Mouse (Mus musculus) midbrain, embryonic 15.5 days (tissue): Measurements from ENCODE around the gene Gria4. TPM values are rescaled to one million over a fixed set of nuclear protein-coding genes. Genes with fewer than 3 reads are reported as not detected.

Source experiments
- ATAC-seq: fragments of 200-750 bp; cut with Nextera tagmentation; replicated peaks from 2 replicates; pipeline ENCODE4 v1.8.0; 2017; ENCODE audit warnings: moderate TSS enrichment
- H3K27ac ChIP-seq: fragments of 300-500 bp; sonication (generic); 2 replicates; pipeline ENCODE4 v1.5.1; 2015; ENCODE audit warnings: mild to moderate bottlenecking, inconsistent platforms
- H3K27me3 ChIP-seq: fragments of 300-500 bp; sonication (generic); replicated peaks from 2 replicates; pipeline ENCODE4 v1.6.1; 2015; ENCODE audit warnings: inconsistent platforms
- H3K36me3 ChIP-seq: fragments of 300-500 bp; sonication (generic); replicated peaks from 2 replicates; pipeline ENCODE4 v1.6.1; 2015; ENCODE audit warnings: inconsistent platforms
- H3K4me1 ChIP-seq: fragments of 300-500 bp; sonication (generic); 2 replicates; pipeline ENCODE4 v1.6.1; 2015; ENCODE audit warnings: inconsistent platforms
- H3K4me2 ChIP-seq: fragments of 300-500 bp; sonication (generic); 2 replicates; pipeline ENCODE4 v1.6.1; 2015; ENCODE audit warnings: inconsistent platforms, mild to moderate bottlenecking, moderate library complexity
- H3K4me3 ChIP-seq: fragments of 300-500 bp; sonication (generic); 2 replicates; pipeline ENCODE4 v1.5.1; 2015; ENCODE audit warnings: mild to moderate bottlenecking, inconsistent platforms
- H3K9ac ChIP-seq: fragments of 300-500 bp; sonication (generic); 2 replicates; pipeline ENCODE4 v1.6.1; 2015; ENCODE audit warnings: mild to moderate bottlenecking, inconsistent platforms
- H3K9me3 ChIP-seq: fragments of 300-500 bp; sonication (generic); 2 replicates; pipeline ENCODE4 v1.6.1; 2016; ENCODE audit warnings: inconsistent platforms
- WGBS: fragments of 180-500 bp; shearing (Covaris S2); methylation state at CpG from one replicate; pipeline ENCODE4 v1.1.7; 2015; ENCODE audit warnings: mixed read lengths; 5-methylcytosine and 5-hydroxymethylcytosine counted together
- polyA plus RNA-seq: library from polyadenylated mRNA; unstranded; fragments of >200 nt; fragmentation: Nextera tagmentation; extraction: Ambion mirVana; gene quantifications from 2 replicates; pipeline ENCODE4 v1.2.1, GENCODE M21; 2015

Gene Gria4
- polyA plus RNA-seq, 1 experiment from 2014 or later, result 37.2 TPM

DNA sequence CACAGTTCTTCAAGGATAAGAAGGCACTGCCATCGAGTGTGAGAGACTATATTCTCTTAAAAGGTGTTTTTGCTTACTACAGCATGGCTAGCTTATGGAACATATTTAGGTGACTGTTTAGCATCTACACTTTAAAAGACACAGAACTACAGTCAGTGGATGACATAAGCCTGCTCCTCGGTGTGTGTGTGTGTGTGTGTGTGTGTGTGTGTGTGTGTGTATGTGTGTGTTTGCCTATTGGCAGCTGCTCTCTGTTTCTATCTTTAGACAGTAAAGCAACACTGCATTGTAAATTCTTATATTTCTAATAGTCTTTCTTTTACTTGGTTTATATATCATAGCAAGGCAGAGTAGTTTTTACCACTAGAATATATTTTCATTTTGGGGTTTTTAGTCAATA is 130.3 kb downstream of the Gria4 start:
- no peak overlapping the region for H3K9ac ChIP-seq
- no peak overlapping the region for H3K27ac ChIP-seq
- no peaks in the 10 kb centered on the region for H3K36me3 ChIP-seq
- H3K4me1 ChIP-seq, result no peaks in the 10 kb centered on the region
- H3K4me2 ChIP-seq, result no peak overlapping the region
- ATAC-seq, result no peak
- 80% methylated on average over 2 of the region's 2 CpGs for WGBS
- no peaks in the 10 kb centered on the region for H3K9me3 ChIP-seq
- H3K4me3 ChIP-seq, result no peak overlapping the region
- H3K27me3 ChIP-seq, result no peaks in the 10 kb centered on the region

DNA sequence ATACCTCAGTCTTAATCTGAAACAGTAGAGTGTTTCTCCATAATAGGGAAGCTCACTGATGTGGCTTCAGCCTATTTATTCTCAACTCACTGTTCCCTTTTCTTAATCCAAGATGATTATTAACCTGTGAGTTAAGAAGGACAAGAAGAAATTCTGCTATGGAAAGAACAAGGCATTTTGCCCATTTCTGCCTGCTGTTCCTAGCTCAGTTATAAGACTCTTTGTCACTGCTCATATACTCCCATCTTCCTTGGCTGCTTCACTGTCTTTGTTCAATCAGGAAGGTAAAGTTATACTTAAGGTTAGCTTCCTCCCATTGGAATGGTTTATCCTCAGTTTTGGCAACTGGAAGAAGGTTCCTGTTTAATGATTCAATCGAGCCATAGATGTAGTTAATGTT is 133.6 kb downstream of the Gria4 start:
- no peak overlapping the region for H3K27ac ChIP-seq
- no peak overlapping the region for H3K4me2 ChIP-seq
- H3K9me3 ChIP-seq, result no peaks in the 10 kb centered on the region
- H3K4me1 ChIP-seq, result no peaks in the 10 kb centered on the region
- H3K4me3 ChIP-seq, result no peak overlapping the region
- no peaks in the 10 kb centered on the region for H3K36me3 ChIP-seq
- no peaks in the 10 kb centered on the region for H3K27me3 ChIP-seq
- no peak for ATAC-seq
- WGBS, result 90% methylated on average over 1 of the region's 1 CpGs
- no peak overlapping the region for H3K9ac ChIP-seq

DNA sequence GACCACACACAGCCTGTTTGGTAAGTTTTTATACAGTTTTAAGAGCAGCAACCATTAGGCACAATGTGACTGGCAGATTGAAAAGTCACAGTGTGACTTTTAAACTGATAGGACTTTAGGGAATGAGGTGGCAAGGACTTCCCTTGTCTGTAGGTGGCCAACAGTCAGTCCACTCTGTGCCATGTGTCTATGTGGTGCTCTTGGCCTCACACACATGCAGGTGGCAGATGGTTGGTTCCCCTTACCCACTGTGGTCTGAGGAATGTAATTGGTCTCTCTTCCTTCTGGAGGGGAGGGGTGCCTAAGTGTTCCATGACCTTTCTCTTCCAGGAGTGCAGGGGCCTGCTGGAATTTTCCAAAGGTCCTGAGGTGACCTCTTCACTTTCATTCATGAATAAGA is 137.1 kb downstream of the Gria4 start:
- Histone ChIP-seq H3K4me1 (no peaks in the 10 kb centered on the region), H3K27me3 (no peaks in the 10 kb centered on the region), H3K9me3 (no peaks in the 10 kb centered on the region), H3K4me2 (no peak overlapping the region), H3K9ac (no peak overlapping the region), H3K27ac (no peak overlapping the region), H3K4me3 (no peak overlapping the region), H3K36me3 (no peaks in the 10 kb centered on the region)
- ATAC-seq, result 0 out of 2 replicates have a peak, but pooled peaks have one; percentile 37

DNA sequence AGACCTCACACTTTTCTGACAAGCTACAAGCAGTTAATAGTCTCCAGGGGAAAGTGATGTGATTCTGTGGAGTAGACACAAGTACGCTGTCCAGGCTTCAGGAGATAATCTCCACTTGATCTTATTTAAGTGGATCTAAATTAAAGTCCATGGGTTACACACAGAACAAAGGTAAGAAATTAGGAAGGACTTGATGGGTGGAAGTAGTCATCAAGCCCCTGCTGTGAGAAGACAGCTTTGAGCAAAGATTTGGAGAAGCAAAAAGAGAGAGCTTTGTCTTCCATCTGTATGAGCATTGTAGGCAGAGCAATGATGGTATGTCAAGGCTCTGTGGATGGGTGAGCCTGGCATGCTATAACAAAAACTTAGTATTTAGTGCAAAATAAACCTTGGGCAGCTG is 141.7 kb downstream of the Gria4 start:
- ATAC-seq, result no peak
- Histone ChIP-seq H3K9ac (no peak overlapping the region), H3K27ac (no peak overlapping the region), H3K27me3 (no peaks in the 10 kb centered on the region), H3K4me2 (no peak overlapping the region), H3K9me3 (no peaks in the 10 kb centered on the region), H3K36me3 (no peaks in the 10 kb centered on the region), H3K4me1 (no peaks in the 10 kb centered on the region), H3K4me3 (no peak overlapping the region)
- WGBS, result 47% methylated on average over 1 of the region's 1 CpGs

DNA sequence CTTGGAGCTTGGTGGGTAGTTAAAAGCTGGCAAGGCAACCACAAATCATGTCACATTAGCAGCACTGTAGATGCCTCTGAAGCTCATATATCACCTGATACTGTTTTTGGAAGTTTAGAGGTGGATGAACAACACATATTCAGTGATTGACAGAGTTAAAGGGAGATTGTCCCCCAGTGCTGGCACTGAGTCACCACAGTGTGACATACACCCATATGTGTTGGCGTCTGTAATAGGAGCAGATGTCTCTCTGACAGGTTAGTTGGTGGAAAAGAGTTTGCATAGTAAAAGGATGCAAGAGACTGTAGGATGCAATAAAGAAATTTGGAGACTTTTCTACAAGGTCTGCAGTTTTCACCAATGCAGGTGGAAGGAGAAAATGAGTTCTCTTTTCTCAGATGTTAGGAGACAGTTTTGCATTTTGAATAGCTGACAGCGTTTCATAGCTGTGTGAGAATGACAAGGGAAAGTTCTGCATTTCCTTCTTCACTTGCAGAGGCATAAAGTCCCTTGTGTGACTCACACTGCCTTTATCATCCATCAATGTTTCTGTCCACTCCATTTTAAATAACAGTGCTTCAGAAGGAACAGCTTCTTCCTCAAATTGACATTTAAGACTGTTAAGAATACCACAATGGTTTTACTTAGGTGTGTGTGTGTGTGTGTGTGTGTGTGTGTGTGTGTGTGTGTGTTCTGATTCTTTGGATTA is 156.7 kb downstream of the Gria4 start:
- Histone ChIP-seq H3K4me1 (no peaks in the 10 kb centered on the region), H3K27me3 (no peaks in the 10 kb centered on the region), H3K4me3 (no peak overlapping the region), H3K9ac (no peak overlapping the region), H3K9me3 (no peaks in the 10 kb centered on the region), H3K27ac (no peak overlapping the region), H3K36me3 (no peaks in the 10 kb centered on the region), H3K4me2 (no peak overlapping the region)
- 75% methylated on average over 2 of the region's 2 CpGs for WGBS
- no peak; the same call in 1 of the 2 replicates for ATAC-seq

DNA sequence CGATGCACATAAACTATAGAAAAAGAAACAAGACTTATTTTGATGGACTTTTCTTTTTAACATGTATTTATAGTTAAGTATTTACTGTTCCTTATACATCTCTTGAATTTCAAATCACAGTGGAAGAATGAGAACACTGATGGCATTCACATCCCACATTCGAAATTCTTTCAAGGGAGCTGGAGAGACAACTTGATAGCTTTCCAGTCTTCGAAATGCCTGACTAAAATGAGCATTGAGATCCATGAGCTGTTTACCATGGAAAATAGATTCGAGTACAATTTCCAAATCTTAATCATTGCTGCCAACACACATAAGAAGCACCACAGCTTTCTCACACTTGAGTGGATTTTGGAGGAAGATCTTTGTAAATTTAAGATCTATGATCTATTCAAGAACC is 164.1 kb downstream of the Gria4 start:
- Histone ChIP-seq H3K9me3 (no peaks in the 10 kb centered on the region), H3K4me3 (no peak overlapping the region), H3K4me2 (no peak overlapping the region), H3K27me3 (no peaks in the 10 kb centered on the region), H3K27ac (no peak overlapping the region), H3K4me1 (no peaks in the 10 kb centered on the region), H3K36me3 (no peaks in the 10 kb centered on the region), H3K9ac (no peak overlapping the region)
- no peak for ATAC-seq
- 83% methylated on average over 4 of the region's 4 CpGs for WGBS

DNA sequence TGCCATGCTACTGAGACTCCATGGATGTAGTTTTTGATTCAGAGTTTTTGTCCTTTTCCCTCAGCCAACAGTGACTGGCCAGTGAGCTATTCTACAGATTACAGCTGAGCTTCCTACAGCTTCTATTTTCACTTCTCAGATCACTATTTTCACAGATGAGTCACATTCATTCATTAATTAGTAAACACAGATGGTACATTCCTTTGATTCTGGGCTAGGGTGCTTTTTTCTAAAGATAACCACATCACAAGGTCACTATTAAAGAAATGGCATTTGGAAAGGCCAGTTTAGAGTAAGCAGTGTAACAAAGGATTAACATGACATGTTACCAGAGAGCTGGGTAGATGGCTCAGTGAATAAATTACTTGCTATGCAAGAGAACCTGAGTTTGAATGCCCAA is 180.7 kb downstream of the Gria4 start:
- Histone ChIP-seq H3K27ac (no peak overlapping the region), H3K4me2 (no peak overlapping the region), H3K9ac (no peak overlapping the region), H3K4me1 (no peaks in the 10 kb centered on the region), H3K27me3 (no peaks in the 10 kb centered on the region), H3K4me3 (no peak overlapping the region), H3K9me3 (no peaks in the 10 kb centered on the region), H3K36me3 (no peaks in the 10 kb centered on the region)
- ATAC-seq, result no peak

DNA sequence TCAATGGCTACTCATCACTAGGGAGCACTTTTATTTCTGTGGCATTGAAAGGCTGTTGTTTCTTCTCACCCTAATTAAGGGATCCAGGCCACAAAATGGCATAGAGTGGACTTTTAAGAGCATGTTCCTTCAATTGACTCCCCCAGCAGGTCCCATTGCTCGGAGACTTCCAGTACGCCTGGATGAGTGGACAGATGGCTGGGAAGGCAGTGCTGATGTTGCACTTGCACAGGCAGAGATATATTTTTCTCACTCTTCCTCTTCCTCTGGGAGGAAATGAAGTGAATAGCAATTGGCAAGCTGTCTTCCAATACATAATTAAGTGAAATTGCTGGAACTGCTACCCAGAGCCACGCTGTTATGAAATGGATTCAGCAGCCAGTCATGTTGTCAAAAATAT is 190.7 kb downstream of the Gria4 start:
- Histone ChIP-seq H3K4me3 (no peak overlapping the region), H3K9me3 (no peaks in the 10 kb centered on the region)
- WGBS, result 70% methylated on average over 3 of the region's 3 CpGs

DNA sequence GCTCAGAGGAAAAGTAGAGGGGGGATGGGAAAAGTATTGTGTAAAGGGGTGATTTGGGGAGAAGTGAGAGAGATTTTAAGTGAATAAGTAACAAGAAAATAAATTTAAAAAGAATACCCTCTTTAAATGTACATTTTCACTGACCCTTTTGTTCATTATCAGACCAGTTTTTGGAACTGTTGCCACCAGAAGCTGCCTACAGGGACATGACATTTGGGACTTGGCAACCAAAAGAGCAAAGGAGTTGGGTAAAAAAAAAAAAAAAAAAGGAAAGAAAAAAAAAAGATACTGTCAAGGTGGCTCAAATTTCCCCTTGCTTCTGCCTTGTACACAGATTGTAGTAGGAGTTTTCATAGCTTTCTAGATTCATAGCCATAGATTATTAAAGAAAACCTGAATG is 191.8 kb downstream of the Gria4 start:
- Histone ChIP-seq H3K27ac (no peak overlapping the region), H3K4me2 (no peak overlapping the region), H3K27me3 (no peaks in the 10 kb centered on the region), H3K36me3 (no peaks in the 10 kb centered on the region), H3K9me3 (no peaks in the 10 kb centered on the region), H3K4me3 (no peak overlapping the region), H3K4me1 (no peaks in the 10 kb centered on the region), H3K9ac (no peak overlapping the region)
- no peak for ATAC-seq

More for the DNA sequence above, 190.7 kb downstream of the Gria4 start:
- Histone ChIP-seq H3K27me3 (no peaks in the 10 kb centered on the region), H3K27ac (no peak overlapping the region), H3K4me1 (no peaks in the 10 kb centered on the region), H3K9ac (no peak overlapping the region), H3K36me3 (no peaks in the 10 kb centered on the region), H3K4me2 (no peak overlapping the region)
- no peak for ATAC-seq

DNA sequence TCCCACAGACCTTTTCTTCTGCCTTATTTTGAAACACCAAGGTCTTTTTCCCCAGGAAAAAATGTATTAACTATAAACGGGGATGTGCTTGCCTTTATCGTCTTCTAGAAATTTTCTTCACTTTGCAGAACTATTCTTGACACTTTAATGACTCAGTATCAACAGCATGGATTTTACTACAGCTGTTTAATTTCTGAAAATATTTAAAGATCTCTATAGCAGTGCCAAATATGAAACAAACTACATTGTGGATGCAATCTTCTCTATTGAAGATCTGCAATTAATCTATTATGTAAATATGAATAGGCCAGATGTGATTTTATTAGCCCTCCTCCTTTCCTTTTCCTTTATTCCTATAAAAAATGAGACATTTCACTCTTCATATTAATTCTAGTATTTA is 194.2 kb downstream of the Gria4 start:
- Histone ChIP-seq H3K4me1 (no peaks in the 10 kb centered on the region), H3K4me3 (no peak overlapping the region), H3K36me3 (no peaks in the 10 kb centered on the region), H3K9ac (no peak overlapping the region), H3K27me3 (no peaks in the 10 kb centered on the region), H3K4me2 (no peak overlapping the region), H3K27ac (no peak overlapping the region), H3K9me3 (no peaks in the 10 kb centered on the region)
- WGBS, result 88% methylated on average over 2 of the region's 2 CpGs
- no peak for ATAC-seq

DNA sequence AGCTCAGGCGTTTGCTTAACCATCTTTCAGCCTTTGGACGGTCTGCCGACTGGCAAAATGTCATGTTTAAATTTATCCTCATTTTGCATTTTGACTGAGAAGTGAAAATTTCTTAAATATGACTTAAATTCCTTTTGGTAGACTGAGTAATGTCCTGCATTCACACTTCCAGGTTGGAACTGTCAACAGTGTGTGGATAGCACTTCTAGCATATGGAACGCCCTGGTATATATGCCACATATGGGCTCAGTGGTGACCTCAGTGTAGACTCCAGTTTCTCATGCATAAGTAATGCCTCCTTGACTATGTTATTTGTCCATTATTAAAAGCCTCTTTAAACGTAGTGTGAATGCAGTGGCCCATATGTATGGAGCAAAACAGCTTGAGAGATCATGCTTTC is 222.4 kb downstream of the Gria4 start:
- H3K4me3 ChIP-seq, result no peak overlapping the region
- 79% methylated on average over 5 of the region's 5 CpGs for WGBS
- H3K9me3 ChIP-seq, result no peaks in the 10 kb centered on the region
- no peaks in the 10 kb centered on the region for H3K4me1 ChIP-seq
- no peak overlapping the region for H3K27ac ChIP-seq
- no peak for ATAC-seq
- H3K36me3 ChIP-seq, result no peaks in the 10 kb centered on the region
- no peak overlapping the region for H3K4me2 ChIP-seq
- H3K9ac ChIP-seq, result no peak overlapping the region
- H3K27me3 ChIP-seq, result no peaks in the 10 kb centered on the region

DNA sequence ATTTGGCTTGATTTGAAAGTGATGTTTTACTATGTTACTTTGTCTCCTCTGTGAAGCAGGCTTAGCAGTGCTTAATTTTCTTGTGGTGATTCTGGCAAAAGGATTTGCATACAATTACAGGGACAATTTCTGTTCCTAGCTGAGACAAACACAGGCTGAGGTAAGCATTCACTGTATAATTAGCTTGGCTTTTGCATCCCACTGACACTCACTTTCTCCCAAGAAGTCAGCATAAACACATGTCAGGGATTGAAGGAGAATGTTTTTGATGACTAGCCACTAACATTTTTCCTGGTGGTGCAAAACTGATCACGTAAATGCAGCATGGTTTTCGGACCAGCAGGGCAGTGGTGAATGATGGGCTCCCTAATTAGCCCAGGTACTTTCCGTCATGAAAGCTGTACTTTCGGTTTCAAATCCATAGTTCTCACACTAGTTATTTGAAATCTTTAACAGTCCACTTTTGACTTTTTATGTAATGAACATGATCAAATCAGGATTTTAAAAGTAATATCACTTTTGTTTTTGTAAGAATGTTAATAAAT is 240.5 kb downstream of the Gria4 start:
- Histone ChIP-seq H3K27me3 (no peaks in the 10 kb centered on the region), H3K36me3 (no peaks in the 10 kb centered on the region), H3K4me2 (no peak overlapping the region), H3K9me3 (no peaks in the 10 kb centered on the region), H3K4me1 (no peaks in the 10 kb centered on the region), H3K4me3 (no peak overlapping the region), H3K27ac (no peak overlapping the region), H3K9ac (no peak overlapping the region)
- 46% methylated on average over 4 of the region's 4 CpGs for WGBS
- peak; percentile 71 for ATAC-seq

DNA sequence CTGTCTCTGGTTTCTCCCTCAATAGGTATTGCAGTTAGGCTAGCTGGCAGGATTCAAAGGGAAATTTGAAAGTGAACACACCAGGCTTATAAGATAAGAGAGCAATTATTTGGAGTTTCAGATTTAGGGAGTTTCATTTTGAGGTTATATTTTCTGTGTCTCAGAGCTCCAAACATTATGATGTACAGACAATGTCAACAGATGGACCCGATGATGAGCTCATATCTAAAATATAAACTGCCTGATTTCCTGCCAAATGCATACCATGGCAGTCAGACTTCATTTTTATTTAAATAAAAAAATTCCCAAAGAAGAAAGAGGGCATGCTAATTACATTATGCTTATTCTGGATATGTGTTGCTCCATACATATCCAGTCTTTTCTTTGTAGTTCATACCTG is 256.8 kb downstream of the Gria4 start:
- H3K9me3 ChIP-seq, result no peaks in the 10 kb centered on the region
- H3K4me1 ChIP-seq, result no peaks in the 10 kb centered on the region
- H3K27ac ChIP-seq, result no peak overlapping the region
- H3K27me3 ChIP-seq, result no peaks in the 10 kb centered on the region
- H3K9ac ChIP-seq, result no peak overlapping the region
- H3K4me3 ChIP-seq, result no peak overlapping the region
- no peak overlapping the region for H3K4me2 ChIP-seq
- ATAC-seq, result no peak
- H3K36me3 ChIP-seq, result no peaks in the 10 kb centered on the region
- WGBS, result 91% methylated on average over 1 of the region's 1 CpGs
